Mouse (Mus musculus) cerebellum, adult 2 months (tissue): ENCODE measurements around the gene Tmem221.

Experiments
- CTCF ChIP-seq: fragments of 200-500 bp; IDR thresholded peaks from 2 replicates; pipeline ENCODE4 v1.5.1; 2011; ENCODE audit warnings: low read depth, mild to moderate bottlenecking, control low read depth, low read length, moderate library complexity, borderline replicate concordance; ENCODE audit not compliant: insufficient read depth
- POLR2A ChIP-seq: fragments of 200-500 bp; IDR thresholded peaks from 2 replicates; pipeline ENCODE4 v1.6.1; 2011; ENCODE audit warnings: low read length, control low read depth, borderline replicate concordance; ENCODE audit not compliant: insufficient read depth

DNA sequence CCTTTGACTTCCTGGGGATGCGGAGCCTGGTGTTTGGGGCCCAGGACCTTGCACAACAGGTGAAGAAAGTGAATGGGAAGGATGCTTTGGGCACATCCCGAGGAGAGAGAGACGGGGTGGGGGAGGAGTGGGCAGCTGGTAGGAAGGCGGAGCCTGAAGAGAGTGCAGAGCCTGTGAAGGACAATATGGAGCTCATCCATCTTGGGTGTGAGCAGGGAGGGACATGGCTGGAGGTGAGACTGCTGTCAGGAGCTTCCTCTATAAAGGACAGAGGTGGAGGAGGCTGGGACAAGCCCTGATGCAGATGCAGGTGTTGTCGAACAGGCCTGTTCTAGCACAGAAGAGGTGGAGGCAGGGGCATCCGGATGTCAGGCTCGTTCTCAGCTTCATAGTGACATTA lies 45.4 kb upstream of the Tmem221 start:
- no peak for TF ChIP-seq CTCF
- TF ChIP-seq POLR2A: no peak
